Mouse (Mus musculus) layer of hippocampus, adult 9-10 months (tissue): Measurements from ENCODE around the gene Utp4.
"Not testable (repeated sequence)": the region's sequence is repeated elsewhere in the genome, so short reads cannot be mapped to it uniquely, and the experiment has no call there.

Experiments
- DNase-seq: peaks from one replicate; pipeline ENCODE4 v3.0.0; 2022; ENCODE audit warnings: low spot score

Gene Utp4

DNA sequence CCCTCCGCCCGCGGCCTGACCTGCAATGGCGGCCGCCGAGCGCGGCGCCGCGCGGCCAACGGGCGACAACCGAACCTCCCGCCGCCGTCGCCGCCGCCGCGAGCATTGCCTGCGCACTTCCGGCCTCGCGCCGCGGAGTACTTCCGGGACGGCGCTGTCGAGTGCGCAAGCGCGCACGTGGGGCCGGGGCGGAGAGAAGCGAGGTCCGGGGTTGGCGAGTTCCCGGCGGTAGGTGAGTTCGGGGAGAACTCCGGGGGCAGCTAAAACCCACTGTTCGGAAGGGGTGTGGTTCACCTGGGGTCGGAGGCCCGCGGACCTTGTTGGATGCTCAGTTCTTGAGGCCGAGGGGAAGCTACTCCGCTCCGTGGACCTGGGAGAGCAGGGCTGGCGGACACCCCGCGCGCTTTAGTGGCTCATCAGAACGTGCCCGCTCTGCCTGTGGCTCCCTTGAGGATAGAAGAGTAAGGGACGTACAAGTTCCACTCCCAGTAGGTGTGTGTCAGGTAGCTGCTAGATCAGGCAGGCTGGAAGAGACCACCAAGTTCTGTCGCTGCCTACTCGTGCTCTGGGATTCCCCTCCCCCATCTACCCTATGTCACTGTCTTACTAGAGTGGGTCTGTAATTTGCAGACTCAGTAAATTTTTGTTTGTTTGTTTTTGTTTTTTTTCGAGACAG is at the start of gene Utp4:
Gene Utp4, plus strand, starts transcription at position 156 of the 676 bp plus-strand sequence.
- DNase-seq, result no peak

DNA sequence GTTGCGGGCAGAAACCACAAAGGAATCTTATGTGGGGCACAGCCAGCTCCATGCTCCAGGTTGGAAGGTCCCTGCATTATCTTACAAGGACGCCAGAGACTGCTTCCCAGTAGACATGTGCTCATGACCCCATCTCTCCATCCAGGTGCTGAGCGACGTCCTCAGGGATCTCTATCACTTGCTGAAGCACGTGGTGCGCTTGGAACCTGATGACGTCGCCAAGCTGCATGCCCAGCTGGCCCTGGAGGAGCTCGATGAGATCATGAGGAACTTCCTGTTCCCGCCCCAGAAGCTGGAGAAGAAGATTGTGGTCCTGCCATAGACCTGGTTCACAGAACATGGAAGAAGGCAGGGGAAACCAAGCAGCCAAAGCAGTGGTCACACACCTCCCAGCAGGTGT is 43.4 kb upstream of the Utp4 start:
- no peak for DNase-seq

DNA sequence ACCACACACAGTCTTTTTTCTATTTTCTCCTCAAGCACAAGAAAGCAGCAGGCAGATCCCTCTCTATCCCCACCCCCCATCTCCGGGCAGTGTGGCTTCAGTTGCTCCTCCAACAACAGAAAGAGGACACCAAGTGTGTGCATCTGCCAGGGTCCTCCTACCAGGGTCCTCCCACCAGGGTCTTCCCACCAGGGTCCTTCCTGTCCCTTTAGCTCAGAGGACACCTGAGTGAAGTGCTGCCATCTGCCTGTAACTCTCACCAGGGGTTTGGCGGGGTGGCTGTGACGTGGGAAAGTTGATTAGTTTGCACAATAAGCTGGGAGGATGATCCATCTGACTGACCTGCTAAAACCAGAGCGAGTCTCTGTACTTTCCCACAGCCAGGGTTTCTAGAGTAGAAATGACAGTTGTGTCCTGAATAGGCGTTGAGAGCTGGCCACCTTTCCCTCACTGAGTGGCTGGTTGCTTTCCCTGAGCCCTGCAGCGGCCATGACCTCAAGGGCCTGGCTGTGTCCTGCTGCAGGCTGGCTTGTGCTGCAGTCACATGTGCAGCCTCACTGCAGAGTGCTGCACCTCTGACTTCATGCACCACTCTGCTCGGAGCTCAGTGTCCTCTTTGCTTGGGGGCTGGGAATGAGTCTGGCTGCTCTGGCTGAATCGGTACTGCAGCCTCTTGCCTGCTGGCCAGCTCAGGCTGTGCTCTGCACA is 38.7 kb upstream of the Utp4 start:
- no peak for DNase-seq

DNA sequence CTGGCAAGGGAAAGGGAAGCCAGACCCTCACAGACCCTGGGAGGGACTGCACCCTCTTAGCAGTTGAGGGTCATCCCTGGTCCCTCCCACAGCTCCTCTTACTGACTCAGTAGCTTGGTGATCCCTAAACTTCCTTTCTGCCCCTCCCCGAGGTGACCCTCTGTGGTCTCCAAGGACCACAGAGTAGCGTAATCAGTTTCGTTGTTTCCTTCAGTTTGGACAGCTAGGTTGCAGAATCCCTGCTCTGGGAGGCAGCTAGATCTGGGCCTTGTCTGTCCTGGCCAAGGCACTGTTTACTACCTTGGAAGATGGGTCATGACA is 38.2 kb upstream of the Utp4 start:
- no peak for DNase-seq

DNA sequence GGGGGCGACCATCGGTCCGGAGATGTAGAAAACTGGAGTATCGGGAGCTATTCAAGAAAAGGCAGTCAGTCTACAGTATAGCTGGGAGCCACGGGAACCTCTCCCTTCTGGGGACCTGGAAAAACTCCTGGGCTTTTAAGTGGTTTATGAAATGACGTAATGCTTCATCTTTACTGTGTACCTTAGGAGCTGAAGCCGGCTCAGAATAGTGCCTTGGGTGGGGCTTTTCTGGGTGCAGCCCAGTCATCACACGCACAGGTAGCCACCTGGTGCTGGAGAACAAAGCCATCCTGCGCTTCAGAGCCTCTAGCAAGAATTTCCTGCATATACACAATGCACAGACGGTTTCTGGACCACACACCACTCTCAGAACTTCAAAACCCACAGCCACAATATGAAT is 30.6 kb upstream of the Utp4 start:
- DNase-seq, result no peak

DNA sequence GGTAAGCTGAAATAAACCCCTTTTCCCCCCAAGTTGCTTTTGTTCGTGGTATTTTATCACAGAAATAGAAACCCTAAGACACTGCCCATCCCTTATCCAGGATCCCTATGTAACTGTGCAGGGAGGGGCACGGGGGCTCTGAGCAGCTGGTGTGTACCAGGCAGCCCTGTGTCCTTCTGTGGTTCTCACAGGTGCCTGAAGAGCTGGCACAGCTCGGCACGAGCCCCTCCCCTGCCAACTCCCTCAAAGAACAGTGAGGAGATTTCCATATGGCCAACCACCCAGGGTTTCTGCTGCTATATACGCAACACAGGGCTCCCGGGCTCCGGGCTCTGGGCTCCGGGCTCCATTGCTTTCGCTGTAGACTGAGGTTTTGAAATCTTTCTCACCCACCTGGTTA is 28.1 kb upstream of the Utp4 start:
- DNase-seq, result no peak

DNA sequence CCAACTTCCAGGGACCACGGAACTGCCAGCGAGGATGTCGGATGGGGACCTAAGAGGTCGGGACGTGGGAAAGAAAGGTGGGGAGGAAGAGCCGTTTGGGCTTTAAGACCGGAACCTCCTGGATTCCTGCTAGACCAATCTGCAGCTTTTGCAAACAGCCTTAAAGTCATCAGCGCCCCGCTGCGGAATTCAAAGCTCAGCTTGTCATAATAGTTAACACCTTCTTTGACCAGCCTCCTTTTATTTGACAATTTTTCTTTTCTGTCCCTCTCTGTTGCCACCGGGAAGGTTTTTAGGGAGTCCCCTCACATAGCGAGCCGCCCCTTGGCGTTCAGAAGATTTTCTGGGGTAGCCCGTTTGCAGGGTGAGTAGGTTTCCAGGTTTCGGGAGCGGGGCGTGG is 23.4 kb upstream of the Utp4 start, which contains the start of gene Has3:
Gene Has3, plus strand, starts transcription at position 192 of the 400 bp plus-strand sequence.
- no peak for DNase-seq

DNA sequence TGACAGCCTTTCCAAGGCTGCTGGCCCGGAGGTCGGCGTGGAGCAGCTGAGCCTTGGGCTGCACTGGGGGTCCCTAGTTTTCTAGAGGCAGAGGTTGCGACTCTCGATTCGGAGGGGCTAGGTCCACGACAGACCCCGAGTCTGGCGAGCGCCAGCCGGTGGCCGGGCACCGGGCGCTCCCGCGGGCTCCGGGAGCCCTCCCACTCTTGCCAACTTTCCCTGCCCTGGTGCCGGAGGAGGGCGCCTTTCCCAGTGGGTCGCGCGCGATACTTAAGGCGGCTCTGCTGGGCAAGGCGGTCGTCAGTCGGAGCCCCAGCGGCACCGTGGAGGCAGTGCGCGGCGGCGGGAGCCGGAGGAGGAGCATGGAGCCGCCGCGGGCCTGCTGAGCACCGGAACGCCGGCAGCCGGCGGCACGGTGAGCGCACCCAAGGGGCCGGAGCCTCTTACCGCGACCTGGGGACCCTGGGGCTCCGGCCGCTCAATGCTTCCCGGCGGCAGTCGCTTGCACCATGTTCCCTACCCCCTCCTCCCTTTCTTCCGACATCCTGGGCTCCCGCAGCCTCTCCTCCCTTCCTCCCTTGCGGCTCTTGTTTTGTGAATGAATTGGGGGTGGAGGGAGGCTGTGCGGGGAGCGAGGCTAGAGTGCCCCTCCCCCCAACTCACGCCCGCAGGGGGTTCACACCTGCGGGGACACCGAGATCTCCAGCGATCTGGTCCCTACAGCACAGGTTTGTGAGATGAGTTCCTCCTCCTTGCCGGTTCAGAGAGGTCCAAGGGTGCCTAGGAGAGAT is 22.7 kb upstream of the Utp4 start:
- no peak for DNase-seq

DNA sequence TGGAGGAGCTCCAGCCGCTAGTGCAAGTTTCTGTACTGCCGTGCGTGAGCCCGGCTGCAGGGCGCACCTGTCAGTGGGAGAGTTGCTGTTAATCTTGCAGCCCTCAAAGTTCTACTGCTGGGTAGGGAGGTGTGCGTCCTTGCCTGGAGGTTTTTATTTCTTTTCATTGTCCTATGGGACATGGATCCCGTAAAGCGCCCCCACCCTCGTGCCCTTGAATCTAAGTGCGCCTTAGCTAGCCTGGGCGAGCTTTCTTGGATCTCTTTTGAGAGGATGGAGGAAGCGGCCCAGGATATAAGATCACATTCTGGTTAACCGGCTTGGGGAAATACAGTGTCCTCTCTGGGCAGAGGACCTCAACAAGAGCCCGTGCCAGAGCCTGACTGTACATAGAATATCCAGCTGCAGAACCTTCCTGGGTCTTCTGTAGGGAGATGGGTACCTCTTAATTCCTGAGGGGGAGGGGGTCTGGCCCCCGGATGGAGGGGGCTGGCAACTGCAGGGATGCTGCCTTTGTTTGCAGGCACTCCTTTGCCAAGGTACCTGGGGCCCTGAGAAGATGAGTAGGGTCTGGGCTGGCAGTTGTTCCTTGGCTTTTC is 22.0 kb upstream of the Utp4 start:
- DNase-seq, result no peak

DNA sequence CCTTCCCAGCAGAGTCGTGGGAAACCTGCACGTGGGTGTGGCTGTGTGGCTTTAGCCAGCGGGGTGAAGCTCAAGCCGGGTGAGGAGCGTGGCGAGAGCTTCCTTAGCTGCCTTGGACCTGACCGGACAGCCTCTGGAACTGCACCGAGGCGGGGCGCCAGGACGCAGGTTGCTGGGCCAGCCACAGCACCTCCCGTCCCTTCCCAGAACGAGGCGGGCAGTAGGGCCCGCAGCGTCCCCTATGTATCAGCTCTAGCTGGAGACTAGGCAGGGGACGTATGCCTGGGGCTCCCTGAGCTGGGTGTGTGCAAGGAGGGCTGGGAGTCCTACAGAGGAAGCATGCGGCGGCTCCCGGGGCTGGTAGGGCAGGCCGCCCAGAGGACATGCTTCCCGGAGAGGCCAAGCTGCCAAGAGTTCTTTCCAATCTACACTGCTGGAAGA is 21.5 kb upstream of the Utp4 start:
- no peak for DNase-seq

DNA sequence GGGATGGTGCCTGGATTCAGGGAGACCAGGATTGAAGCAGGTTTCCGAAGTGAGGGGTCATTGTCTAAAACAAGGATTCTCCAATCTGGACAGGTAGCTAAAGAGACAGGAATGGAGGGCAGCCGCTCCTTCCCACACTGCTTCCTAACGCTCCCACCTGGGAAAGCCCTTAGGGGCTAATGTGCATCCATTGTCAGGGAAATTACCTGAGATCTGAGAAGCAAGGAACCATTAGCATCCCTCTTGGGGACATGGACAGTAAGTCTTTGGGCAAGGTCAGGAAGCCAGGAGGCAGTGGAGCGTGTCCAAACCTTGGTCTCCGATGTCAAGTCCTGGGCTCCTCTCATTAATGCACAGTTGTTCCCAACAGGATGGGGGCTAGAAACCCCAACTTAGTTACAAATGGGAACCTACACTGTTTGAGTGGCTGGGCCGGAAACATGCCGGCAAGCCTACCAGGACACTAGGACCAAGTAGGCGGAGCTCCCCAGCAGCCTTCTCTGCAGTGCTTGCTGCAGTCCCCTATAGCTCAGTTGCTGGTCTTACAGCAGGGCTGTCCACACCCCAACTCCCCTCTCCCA is 20.9 kb upstream of the Utp4 start:
- DNase-seq, result no peak

DNA sequence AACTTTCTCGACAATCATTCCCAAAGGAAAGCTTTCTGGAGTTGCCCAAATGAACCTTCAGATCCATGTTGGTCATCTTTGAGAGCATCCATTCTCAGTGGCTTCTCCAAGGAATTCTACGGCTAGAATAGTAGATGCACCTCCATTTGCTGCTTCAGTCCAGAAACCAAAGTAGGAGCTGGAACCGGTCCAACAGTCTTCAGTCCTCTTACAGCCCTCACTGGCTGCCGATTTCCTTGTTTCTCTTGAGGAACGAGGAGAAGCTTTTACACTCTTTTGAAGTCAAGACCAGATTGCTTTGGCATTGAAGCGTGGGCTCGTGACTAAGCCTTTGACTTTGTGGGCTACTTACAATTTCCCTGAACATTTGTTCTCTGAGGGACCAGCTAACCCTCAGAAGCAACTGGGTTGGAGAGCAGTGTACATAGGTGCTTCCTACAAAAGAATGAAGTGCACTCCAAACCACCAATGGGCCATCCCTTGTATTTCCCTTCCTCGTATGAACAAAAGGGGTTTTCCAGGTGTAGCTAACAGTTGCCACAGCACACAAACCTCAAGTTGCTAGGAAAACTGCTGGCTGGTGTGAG is 13.2 kb upstream of the Utp4 start:
- no peak for DNase-seq

DNA sequence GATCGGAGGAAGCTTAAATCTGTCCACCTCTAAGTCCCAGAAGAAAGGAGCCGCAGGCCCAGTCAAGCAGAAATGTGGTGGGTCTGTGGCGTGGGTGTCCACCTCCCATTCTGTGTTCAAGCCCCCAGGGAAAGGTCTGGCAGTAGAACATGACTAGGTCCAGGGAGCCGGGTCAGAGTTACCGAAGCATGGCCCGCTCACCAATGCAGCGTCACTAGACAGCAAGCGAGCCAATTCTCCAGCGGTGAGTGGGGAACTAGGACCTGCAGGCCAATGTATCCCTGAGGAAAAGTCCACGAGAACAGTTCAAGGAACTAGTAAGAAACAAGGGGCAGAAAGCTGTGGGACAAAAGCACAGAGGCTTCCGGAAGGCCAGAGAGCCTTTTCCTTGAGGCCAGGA is 9.3 kb upstream of the Utp4 start:
- DNase-seq, result not testable (repeated sequence)

DNA sequence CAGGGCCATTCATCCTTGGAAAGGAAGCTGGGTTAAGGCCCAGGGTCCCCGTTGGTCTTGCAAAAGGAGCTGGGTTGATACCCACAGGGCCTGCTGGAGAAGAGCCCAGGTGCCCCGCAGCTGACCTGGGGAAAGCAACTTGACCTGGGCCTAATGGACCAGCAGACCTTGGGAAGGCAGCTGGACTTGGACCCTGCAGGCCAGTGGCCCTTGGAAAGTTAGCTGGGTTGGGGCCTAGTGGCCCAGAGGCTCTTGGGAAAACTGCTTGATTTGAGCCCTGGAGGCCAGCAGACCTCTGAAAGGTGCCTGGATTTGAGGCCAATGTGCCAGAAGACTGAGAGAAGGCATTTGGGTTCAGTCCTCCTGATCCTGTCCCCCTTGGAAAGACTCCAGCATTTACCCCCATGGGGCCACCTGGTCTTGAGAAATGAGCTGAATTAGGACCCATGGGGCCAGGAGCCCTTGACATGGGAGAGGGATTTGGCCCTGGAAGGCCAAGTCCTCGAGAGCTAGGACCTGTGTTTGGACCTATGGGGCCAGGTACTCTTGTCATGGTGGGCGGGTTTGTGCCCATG is 8.5 kb upstream of the Utp4 start:
- not testable (repeated sequence) for DNase-seq

DNA sequence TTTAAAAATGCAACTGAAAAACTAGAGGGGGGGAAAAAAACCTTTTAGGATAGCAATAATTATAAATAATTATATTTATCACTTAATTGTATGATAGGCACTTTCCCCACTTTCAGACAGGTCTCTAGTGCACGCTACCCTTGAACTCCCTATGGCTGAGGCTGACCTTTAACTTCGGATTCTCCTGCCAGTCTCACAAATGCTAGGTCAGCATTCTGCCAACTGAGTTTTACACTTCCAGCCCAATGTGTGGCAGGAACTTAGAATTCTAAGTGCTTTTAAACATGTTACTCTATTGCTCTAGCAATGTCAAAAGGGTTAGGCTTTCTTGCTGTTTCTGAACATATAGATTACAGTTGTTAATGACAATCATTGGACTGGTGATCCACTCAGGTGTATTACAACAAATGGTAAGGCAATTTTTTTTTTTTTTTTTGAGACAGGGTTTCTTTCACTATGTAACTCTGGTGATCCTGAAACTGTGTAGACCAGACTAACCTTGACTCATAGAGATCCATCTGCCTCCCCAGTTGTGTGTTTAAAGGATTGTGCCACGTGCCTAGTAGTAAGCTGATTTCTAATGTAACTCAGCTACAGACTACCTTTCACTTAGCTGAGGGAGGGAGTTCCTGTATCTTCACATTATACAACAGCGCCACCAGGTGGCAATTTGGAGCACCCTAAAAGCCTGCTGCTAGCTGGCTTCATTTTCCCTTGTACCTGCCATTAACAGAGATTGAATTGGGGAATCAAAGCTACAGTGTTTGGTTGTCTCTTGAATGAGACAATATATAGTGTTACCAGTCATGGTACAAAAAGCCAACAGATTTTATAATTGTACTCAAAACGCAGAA is 5.9 kb upstream of the Utp4 start:
- DNase-seq, result peak; percentile 68

DNA sequence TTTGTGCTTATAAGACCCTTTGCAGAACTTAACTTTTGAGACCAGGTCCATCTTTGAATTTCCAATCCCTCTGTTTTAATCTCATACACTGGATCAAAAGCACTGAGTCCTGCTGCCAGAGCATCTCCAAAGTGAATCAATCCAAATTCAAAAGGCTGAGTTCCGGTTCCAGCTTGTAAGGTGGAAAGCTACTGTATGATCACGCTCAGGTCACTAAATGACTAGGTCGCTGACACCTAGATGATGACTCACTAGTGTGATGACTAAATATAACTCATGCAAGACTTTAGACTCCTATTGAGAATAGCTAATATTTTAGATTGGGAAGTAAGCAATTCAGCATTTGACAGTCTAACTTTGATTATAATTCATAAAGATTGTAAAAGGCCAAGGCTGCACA is 4.6 kb upstream of the Utp4 start:
- DNase-seq, result no peak

DNA sequence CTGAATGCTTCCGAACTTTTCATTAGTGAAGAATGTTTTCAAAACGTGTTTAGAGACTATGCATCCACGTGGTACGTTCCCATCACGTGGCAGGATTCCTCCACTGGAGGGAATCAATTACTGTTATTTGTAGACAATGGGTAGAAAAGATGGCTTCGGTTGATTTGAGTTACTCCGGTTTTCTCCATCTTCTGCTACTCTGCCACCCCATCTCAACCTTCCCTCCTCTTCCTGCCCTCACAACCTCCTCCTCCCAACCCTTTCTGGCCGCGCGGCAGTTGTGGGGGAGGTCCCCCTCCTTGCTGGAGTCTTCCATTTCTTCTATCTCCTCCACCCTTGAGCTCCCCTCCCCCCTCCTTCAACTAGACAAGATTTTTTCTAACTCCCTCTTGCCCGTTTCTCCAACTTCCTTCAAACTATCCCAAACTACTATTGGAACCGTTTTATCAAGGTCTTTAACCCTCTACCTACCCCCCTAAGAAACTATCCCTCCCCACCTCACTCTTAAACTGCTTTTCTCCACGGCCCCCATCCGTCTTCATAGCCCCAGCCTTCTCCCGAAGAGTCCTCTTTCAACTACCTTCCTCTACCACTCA is 1.1 kb upstream of the Utp4 start:
- DNase-seq, result no peak

DNA sequence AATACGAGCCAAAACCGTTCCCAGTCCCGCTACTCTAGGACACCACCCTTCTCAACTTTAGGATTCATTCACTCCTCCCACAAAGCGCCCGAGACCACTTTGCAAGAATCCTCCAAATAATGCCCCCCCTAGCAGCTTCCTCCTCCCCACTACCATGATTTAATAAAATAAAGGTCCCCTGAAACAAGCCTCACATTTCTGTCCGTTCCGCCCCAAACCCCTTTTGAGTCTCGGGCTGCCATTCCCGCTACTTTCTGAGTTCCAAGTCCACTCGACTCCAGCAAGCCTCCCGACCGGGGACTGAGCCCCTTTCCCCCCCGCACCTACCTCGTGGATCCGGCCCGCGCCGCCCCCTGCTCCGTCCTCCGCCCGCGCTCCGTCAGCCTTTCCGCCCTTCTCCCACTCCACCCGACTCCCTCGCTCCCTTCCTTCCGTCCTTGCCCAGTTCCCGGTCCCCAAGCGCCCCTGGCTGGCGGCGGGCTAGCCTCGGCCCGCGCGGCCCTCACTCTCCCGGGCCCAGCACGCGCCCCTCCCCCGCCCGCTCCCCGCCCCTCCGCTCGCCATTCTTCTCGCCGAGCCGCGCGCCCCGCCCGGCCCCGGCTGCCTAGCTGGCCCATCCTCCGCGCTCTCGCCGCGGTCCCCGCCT is 507 bp upstream of the Utp4 start:
- DNase-seq, result no peak

DNA sequence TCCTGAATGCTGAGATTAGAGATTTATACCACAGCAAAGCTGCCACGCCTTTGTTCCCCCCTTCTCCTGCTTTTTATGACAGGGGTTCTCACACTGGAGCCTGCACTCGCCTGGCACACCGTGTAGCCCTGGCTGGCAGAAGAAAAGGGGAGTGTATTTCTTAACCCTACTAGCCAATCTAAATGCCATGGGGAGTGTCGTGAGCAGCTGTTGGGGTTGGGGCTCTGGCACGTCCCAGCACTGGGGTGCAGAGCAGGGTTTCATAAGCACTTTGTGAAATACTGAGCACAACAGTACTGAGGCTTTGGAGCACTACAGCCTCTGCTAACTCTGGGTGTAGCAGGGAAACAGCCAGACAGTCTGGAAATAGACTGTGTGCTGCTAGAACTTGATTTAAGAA is 6.0 kb downstream of the Utp4 start:
- DNase-seq, result no peak
